Mouse (Mus musculus) spleen, adult 2 months (tissue): ENCODE data around the gene Pi4ka.

Experiments used
- CTCF ChIP-seq: fragments of 200-500 bp; IDR thresholded peaks from 2 replicates; pipeline ENCODE4 v1.5.1; 2011; ENCODE audit warnings: mild to moderate bottlenecking, inconsistent platforms; ENCODE audit not compliant: insufficient read depth, insufficient read length, insufficient replicate concordance; ENCODE audit errors: extremely low read depth
- POLR2A ChIP-seq: fragments of 200-500 bp; IDR thresholded peaks from 2 replicates; pipeline ENCODE4 v1.6.1; 2011; ENCODE audit warnings: low read depth, low read length, inconsistent platforms

DNA sequence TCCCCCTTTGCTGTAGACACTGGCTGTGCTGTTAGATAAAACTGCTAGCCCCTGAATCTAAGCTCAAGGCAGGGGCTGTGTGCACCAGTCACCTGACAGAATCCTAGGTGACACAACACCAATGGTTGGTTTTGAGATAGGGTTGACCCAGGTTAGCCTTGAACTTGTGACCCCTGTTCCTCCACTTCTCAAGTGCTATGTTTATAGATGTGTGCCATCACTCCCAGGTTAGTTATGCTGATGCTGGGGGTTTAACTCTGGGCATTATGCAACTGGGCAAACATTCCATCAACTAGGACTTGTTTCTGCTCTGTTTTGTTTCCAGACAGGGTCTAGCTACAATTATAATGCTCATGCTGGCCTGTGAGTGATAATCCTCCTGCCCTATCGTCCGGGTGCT lies 119.0 kb downstream of the Pi4ka start:
- no peak for TF ChIP-seq CTCF
- no peak for TF ChIP-seq POLR2A
